In genomic region chr6:53067446-53067988, GRCm38 (mm10) we compare ENCODE assay signal across 7 mouse cellular contexts. TPM values are rescaled to one million over a fixed set of nuclear protein-coding genes. Genes with fewer than 3 reads are reported as not detected.
A peak's percentile ranks its signal among the peaks of the same experiment; 100 is the strongest.
DNase-seq lines count a peak whose midpoint lies in the region; ATAC-seq and TF ChIP-seq lines count a peak whose summit lies in the region.

No protein-coding gene starts in this region.

- peak; percentile 29 for DNase-seq in CD4-positive helper T cell, adult 2 months (ENCODE audit: low read depth, low spot score)
- peak; percentile 23 for DNase-seq in ES-CJ7 (ENCODE audit: low read depth, low spot score)
- peak; percentile 32 for DNase-seq in embryo, embryonic 11 days
- DNase-seq in hindbrain, embryonic 11.5 days (ENCODE audit: low spot score): peak; percentile 46
- peak; percentile 43 for DNase-seq in limb, embryonic 10.5 days (ENCODE audit: low spot score)
- peak; percentile 33 for DNase-seq in thymus, adult 2 months

- 3% methylated on average over 31 of the region's 41 CpGs for WGBS in hindbrain, embryonic 11.5 days
- WGBS in limb, embryonic 10.5 days: 4% methylated on average over 38 of the region's 41 CpGs
- WGBS in midbrain, embryonic 13.5 days: 2% methylated on average over 31 of the region's 41 CpGs
- 22% methylated on average over 41 of the region's 41 CpGs for WGBS in thymus, adult 2 months

- peak overlapping the region; percentile 75 for H3K4me3 ChIP-seq in hindbrain, embryonic 11.5 days (ENCODE audit: low read depth, low read length)
- peak overlapping the region; percentile 77 for H3K4me3 ChIP-seq in limb, embryonic 10.5 days
- peak overlapping the region; percentile 78 for H3K4me3 ChIP-seq in midbrain, embryonic 13.5 days (replicated peaks)
- H3K4me3 ChIP-seq in thymus, adult 2 months (ENCODE audit: control insufficient read depth, insufficient read depth, low read length): peak overlapping the region; percentile 35

- H3K4me2 ChIP-seq in hindbrain, embryonic 11.5 days (replicated peaks; ENCODE audit: low read depth, low read length): peak overlapping the region; percentile 85
- H3K4me2 ChIP-seq in midbrain, embryonic 13.5 days (replicated peaks): peak overlapping the region; percentile 87

- ATAC-seq in hindbrain, embryonic 11.5 days (ENCODE audit: low FRiP score): peak; percentile 17; the same call in 1 of the 2 replicates
- peak; percentile 69; the same call in 1 of the 2 replicates for ATAC-seq in midbrain, embryonic 13.5 days

- H3K9ac ChIP-seq in hindbrain, embryonic 11.5 days (ENCODE audit: low read depth, low read length): peak overlapping the region; percentile 75
- peak overlapping the region; percentile 86 for H3K9ac ChIP-seq in midbrain, embryonic 13.5 days (replicated peaks)

- no peak overlapping the region for H3K27ac ChIP-seq in hindbrain, embryonic 11.5 days (ENCODE audit: low read depth, low read length)
- peak overlapping the region; percentile 77; the same call in 1 of the 2 replicates for H3K27ac ChIP-seq in limb, embryonic 10.5 days
- peak overlapping the region; percentile 91 for H3K27ac ChIP-seq in midbrain, embryonic 13.5 days
- no peak overlapping the region for H3K27ac ChIP-seq in thymus, adult 2 months (ENCODE audit: control insufficient read depth, insufficient read depth, low read length)

- 0 out of 2 replicates have a peak, but pooled peaks cover 4% of the 10 kb centered on the region for H3K4me1 ChIP-seq in hindbrain, embryonic 11.5 days (replicated peaks; ENCODE audit: control insufficient read depth, insufficient read depth, low read length)
- peaks cover 18% of the 10 kb centered on the region for H3K4me1 ChIP-seq in limb, embryonic 10.5 days
- H3K4me1 ChIP-seq in midbrain, embryonic 13.5 days (replicated peaks): peaks cover 21% of the 10 kb centered on the region
- peaks cover 2% of the 10 kb centered on the region; the same call in 1 of the 2 replicates for H3K4me1 ChIP-seq in thymus, adult 2 months (replicated peaks; ENCODE audit: control insufficient read depth, insufficient read depth, low read length)

- no peak for TF ChIP-seq CTCF in thymus, adult 2 months (IDR thresholded peaks at IDR 0.05; ENCODE audit: borderline replicate concordance, control insufficient read depth, extremely low read depth, insufficient read depth, low read length, poor library complexity)

- no peak for TF ChIP-seq POLR2A in thymus, adult 2 months (IDR thresholded peaks at IDR 0.05; ENCODE audit: control insufficient read depth, extremely low read depth, insufficient read depth, low read length, poor library complexity)

- H3K27me3 ChIP-seq in hindbrain, embryonic 11.5 days (ENCODE audit: control insufficient read depth, insufficient read depth, low read length): peaks cover 3% of the 10 kb centered on the region; the same call in 1 of the 2 replicates
- H3K27me3 ChIP-seq in limb, embryonic 10.5 days (ENCODE audit: low read depth, poor library complexity, severe bottlenecking): peaks cover 86% of the 10 kb centered on the region
- H3K27me3 ChIP-seq in midbrain, embryonic 13.5 days: peaks cover 21% of the 10 kb centered on the region; the same call in 1 of the 2 replicates
- peaks cover 2% of the 10 kb centered on the region; the same call in 1 of the 2 replicates for H3K27me3 ChIP-seq in thymus, adult 2 months (ENCODE audit: control insufficient read depth, insufficient read depth, low read length)

- no peaks in the 10 kb centered on the region for H3K9me3 ChIP-seq in hindbrain, embryonic 11.5 days (ENCODE audit: control insufficient read depth, low read length)
- no peaks in the 10 kb centered on the region for H3K9me3 ChIP-seq in limb, embryonic 10.5 days (replicated peaks)
- no peaks in the 10 kb centered on the region for H3K9me3 ChIP-seq in midbrain, embryonic 13.5 days

- H3K36me3 ChIP-seq in hindbrain, embryonic 11.5 days (ENCODE audit: control insufficient read depth, insufficient read depth, low read length): no peaks in the 10 kb centered on the region
- no peaks in the 10 kb centered on the region for H3K36me3 ChIP-seq in limb, embryonic 10.5 days
- no peaks in the 10 kb centered on the region for H3K36me3 ChIP-seq in midbrain, embryonic 13.5 days
- no peaks in the 10 kb centered on the region for H3K36me3 ChIP-seq in thymus, adult 2 months (ENCODE audit: control insufficient read depth, insufficient read depth, low read length)

RNA-seq across cellular contexts. Expression of gene Jazf1, which starts 0.9 kb away (rescaled TPM):
- 8.4 and 10.0 TPM in 2 replicates for polyA plus RNA-seq in hindbrain, embryonic 11.5 days (2014; fragmentation: Nextera tagmentation; extraction: Ambion mirVana)
- polyA plus RNA-seq in limb, embryonic 10.5 days (2016; fragmentation: Nextera tagmentation; extraction: Ambion mirVana): 1.9 and 2.2 TPM in 2 replicates
- polyA plus RNA-seq in midbrain, embryonic 13.5 days (2015; fragmentation: Nextera tagmentation; extraction: Ambion mirVana): 24.9 and 26.9 TPM in 2 replicates
- polyA plus RNA-seq in thymus, adult 2 months (2012; rRNA removed): 1.3 and 1.4 TPM in 2 replicates

Comparison
In these comparisons a context has a peak if more than half of its experiments do, and no peak if none do; other contexts are left out.
1. H3K27ac ChIP-seq: peak in limb, embryonic 10.5 days (single experiment) and midbrain, embryonic 13.5 days (single experiment); none in hindbrain, embryonic 11.5 days (single experiment) and thymus, adult 2 months (single experiment).
2. Peak in every context shown above with its lines, with median percentiles within 50 percentile points of each other: DNase-seq and H3K4me3 ChIP-seq.